27 mouse cellular contexts compared by ENCODE assay signal in genomic region chr9:118710625-118711024, GRCm38 (mm10).
A peak's percentile ranks its signal among the peaks of the same experiment; 100 is the strongest.
DNase-seq lines count a peak whose midpoint lies in the region; ATAC-seq lines count a peak whose summit lies in the region.
"Had no signal": no experiment of that assay in that cellular context is flagged by ENCODE, and none has a peak within 500 bp of the region (broad histone marks: within the 10 kb centered on the region; RNA-seq: fewer than 3 reads in every experiment).

No protein-coding gene starts in this region.

- H3K9ac ChIP-seq in midbrain, embryonic 11.5 days (ENCODE audit: low read length): no peak overlapping the region
- H3K9ac ChIP-seq: forebrain, embryonic 13.5 days; heart, embryonic 13.5 days; limb, embryonic 13.5 days; liver, embryonic 12.5 days; midbrain, embryonic 15.5 days; neural tube, embryonic 12.5 days had no signal

- H3K36me3 ChIP-seq in midbrain, embryonic 11.5 days (ENCODE audit: control insufficient read depth, insufficient read depth, low read length): no peaks in the 10 kb centered on the region
- no peaks in the 10 kb centered on the region for H3K36me3 ChIP-seq in midbrain, embryonic 10.5 days
- H3K36me3 ChIP-seq: liver, embryonic 12.5 days; midbrain, embryonic 15.5 days; neural tube, embryonic 12.5 days had no signal

- no peak overlapping the region for H3K27ac ChIP-seq in midbrain, embryonic 11.5 days (ENCODE audit: low read depth, low read length)
- H3K27ac ChIP-seq in midbrain, embryonic 10.5 days (replicated peaks): no peak overlapping the region
- H3K27ac ChIP-seq: forebrain, embryonic 13.5 days; gastrocnemius, adult 2 months; heart, embryonic 13.5 days; hindbrain, postnatal 0 days; limb, embryonic 13.5 days; liver, embryonic 12.5 days; midbrain, embryonic 15.5 days; neural tube, embryonic 12.5 days had no signal

- DNase-seq in CD4-positive, CD25-positive, alpha-beta regulatory T cell, adult 2 months (ENCODE audit: low read depth, low spot score): peak; percentile 22
- DNase-seq in midbrain, embryonic 11.5 days (ENCODE audit: low spot score, missing footprints): peak; percentile 23
- DNase-seq in midbrain, embryonic 10.5 days (ENCODE audit: low spot score): no peak
- DNase-seq in thymus, postnatal 10 days (ENCODE audit: low spot score in 2 of 2): peak; percentile 44 to 55
- DNase-seq in spleen, postnatal 4 days (ENCODE audit: low spot score in 2 of 2): no peak
- DNase-seq: adrenal gland, postnatal 14 days; cerebellum, adult 8-10 months; cerebellum, postnatal 36 days; gastrocnemius, adult 2 months; heart, adult 11 months; heart, postnatal 14 days; layer of hippocampus, postnatal 36 days; lung, adult 2 months; lung, postnatal 14 days; retina, postnatal 1 day; right cerebral cortex, postnatal 25 days; spleen, adult 18-20 months had no signal

- no peak overlapping the region for H3K4me2 ChIP-seq in midbrain, embryonic 11.5 days
- H3K4me2 ChIP-seq: forebrain, embryonic 13.5 days; heart, embryonic 13.5 days; limb, embryonic 13.5 days; liver, embryonic 12.5 days; midbrain, embryonic 15.5 days; neural tube, embryonic 12.5 days had no signal

- no peak for ATAC-seq in CD4-positive, CD25-positive, alpha-beta regulatory T cell, adult 4 months
- ATAC-seq in midbrain, embryonic 11.5 days (ENCODE audit: low FRiP score): no peak
- no peak for ATAC-seq in megakaryocyte-erythroid progenitor cell, adult 5-6 weeks (replicated peaks; ENCODE audit: low FRiP score, low TSS enrichment, poor library complexity, severe bottlenecking)
- ATAC-seq: forebrain, embryonic 13.5 days; hindbrain, postnatal 0 days; intestine, embryonic 16.5 days; liver, embryonic 12.5 days; midbrain, embryonic 15.5 days had no signal

- no peaks in the 10 kb centered on the region for H3K4me1 ChIP-seq in midbrain, embryonic 11.5 days (ENCODE audit: control insufficient read depth, insufficient read depth, low read length)
- H3K4me1 ChIP-seq in midbrain, embryonic 10.5 days: no peaks in the 10 kb centered on the region
- H3K4me1 ChIP-seq: midbrain, embryonic 15.5 days; neural tube, embryonic 12.5 days had no signal

- 80% methylated on average over 9 of the region's 9 CpGs for WGBS in midbrain, embryonic 11.5 days
- 79% methylated on average over 9 of the region's 9 CpGs for WGBS in midbrain, embryonic 10.5 days

- no peaks in the 10 kb centered on the region for H3K27me3 ChIP-seq in midbrain, embryonic 11.5 days (ENCODE audit: control insufficient read depth, insufficient read depth, low read length)
- H3K27me3 ChIP-seq in midbrain, embryonic 10.5 days (ENCODE audit: low read depth, poor library complexity, severe bottlenecking): no peaks in the 10 kb centered on the region
- H3K27me3 ChIP-seq: forebrain, embryonic 13.5 days; heart, embryonic 13.5 days; limb, embryonic 13.5 days; liver, embryonic 12.5 days; midbrain, embryonic 15.5 days; neural tube, embryonic 12.5 days had no signal

- no peaks in the 10 kb centered on the region for H3K9me3 ChIP-seq in midbrain, embryonic 11.5 days (ENCODE audit: control insufficient read depth, low read length)
- H3K9me3 ChIP-seq in midbrain, embryonic 10.5 days (replicated peaks): no peaks in the 10 kb centered on the region; the same call in 1 of the 2 replicates
- H3K9me3 ChIP-seq: forebrain, embryonic 13.5 days; liver, embryonic 12.5 days; midbrain, embryonic 15.5 days; neural tube, embryonic 12.5 days had no signal

- no peak overlapping the region for H3K4me3 ChIP-seq in midbrain, embryonic 11.5 days (ENCODE audit: low read depth, low read length)
- H3K4me3 ChIP-seq in midbrain, embryonic 10.5 days: no peak overlapping the region
- H3K4me3 ChIP-seq: forebrain, embryonic 13.5 days; gastrocnemius, adult 2 months; heart, embryonic 13.5 days; limb, embryonic 13.5 days; liver, embryonic 12.5 days; midbrain, embryonic 15.5 days; neural tube, embryonic 12.5 days had no signal

Comparison
In these comparisons a context has a peak if more than half of its experiments do, and no peak if none do; other contexts are left out.
1. DNase-seq: peak in CD4-positive, CD25-positive, alpha-beta regulatory T cell, adult 2 months (single experiment), midbrain, embryonic 11.5 days (single experiment) and thymus, postnatal 10 days (2 of 2); none in midbrain, embryonic 10.5 days (single experiment) and spleen, postnatal 4 days (0 of 2).